Mouse (Mus musculus): Measurements from ENCODE around the gene Ppp1r3f. TPM values are rescaled to one million over a fixed set of nuclear protein-coding genes. Genes with fewer than 3 reads are reported as not detected.

Ppp1r3f gene
- polyA plus RNA-seq, 1 experiment from 2014 or later: 2.2 TPM

DNA sequence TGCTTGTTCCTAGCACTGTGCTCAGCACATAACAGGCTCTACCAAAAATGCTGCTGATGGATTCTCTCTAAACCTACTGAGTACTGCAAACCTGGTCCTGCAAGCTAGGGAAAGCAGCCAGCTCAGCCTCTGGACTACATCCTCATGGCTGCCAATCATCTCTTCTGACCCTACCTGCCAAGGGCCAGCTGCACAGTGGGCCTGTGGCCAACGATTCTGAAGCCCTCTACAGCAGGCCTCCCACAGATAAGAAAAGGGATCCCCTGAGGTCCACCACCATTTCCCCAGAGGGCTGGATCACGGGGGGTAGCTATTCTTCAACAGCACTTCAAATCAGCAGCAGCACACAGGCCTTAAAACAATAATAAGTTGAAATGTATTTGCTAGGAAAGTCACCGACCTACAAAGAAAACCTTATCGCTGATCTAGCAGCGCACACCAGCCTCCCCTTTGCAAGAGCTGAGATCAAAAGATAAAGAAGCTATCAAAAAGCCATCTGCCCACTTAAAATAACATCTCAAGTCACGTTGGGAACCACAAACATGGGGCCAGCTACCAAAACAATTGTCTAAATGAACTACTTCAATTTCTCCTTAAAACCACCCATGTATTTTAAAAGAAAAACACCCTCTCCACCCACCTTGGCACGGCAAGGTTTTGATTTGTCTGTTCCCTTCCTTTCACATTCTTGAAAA is 3.5 kb downstream of the Ppp1r3f start:
- Histone ChIP-seq H3K4me2 (ENCODE audit: low read length) (no peak overlapping the region), H3K27me3 (replicated peaks; ENCODE audit: control insufficient read depth, insufficient read depth, low read length) (no peaks in the 10 kb centered on the region), H3K4me3 (ENCODE audit: low read depth, low read length) (no peak overlapping the region), H3K36me3 (ENCODE audit: control insufficient read depth, insufficient read depth, low read length) (no peaks in the 10 kb centered on the region), H3K4me1 (replicated peaks; ENCODE audit: control insufficient read depth, insufficient read depth, low read length) (0 out of 2 replicates have a peak, but pooled peaks cover 5% of the 10 kb centered on the region), H3K27ac (ENCODE audit: low read depth) (no peak overlapping the region), H3K9ac (ENCODE audit: low read length) (no peak overlapping the region), H3K9me3 (ENCODE audit: control insufficient read depth, low read length) (no peaks in the 10 kb centered on the region)
- no peak for DNase-seq (ENCODE audit: low spot score)
- 65% methylated on average over 7 of the region's 7 CpGs for WGBS
- ATAC-seq (replicated peaks; ENCODE audit: low FRiP score, low TSS enrichment, low read depth): no peak

DNA sequence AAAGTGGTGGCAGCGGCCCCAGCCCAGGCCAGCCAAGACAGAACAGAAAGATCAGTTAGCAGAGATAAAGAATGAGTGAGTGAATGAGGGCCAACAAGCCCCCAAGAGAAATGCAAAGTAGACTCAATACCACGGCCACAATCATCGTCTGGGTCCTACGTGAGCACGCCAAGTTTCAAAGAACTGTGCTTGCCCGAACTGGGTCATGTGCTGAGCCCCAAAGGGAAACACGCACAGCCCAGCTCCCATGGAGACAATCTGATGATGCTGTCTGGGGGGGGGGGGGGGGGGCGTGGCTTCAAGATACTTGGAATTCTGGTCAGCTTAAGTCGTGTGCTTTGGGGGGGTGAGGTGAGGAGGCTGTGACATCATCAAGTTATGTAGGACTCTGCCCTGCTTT is 6.6 kb downstream of the Ppp1r3f start:
- ATAC-seq (replicated peaks; ENCODE audit: low FRiP score, low TSS enrichment, low read depth) (no peak), DNase-seq (ENCODE audit: low spot score) (no peak)
- H3K4me3 ChIP-seq (ENCODE audit: low read depth, low read length): no peak overlapping the region
- WGBS: 76% methylated on average over 8 of the region's 9 CpGs
- H3K36me3 ChIP-seq (ENCODE audit: control insufficient read depth, insufficient read depth, low read length): no peaks in the 10 kb centered on the region
- H3K4me1 ChIP-seq (replicated peaks; ENCODE audit: control insufficient read depth, insufficient read depth, low read length): 0 out of 2 replicates have a peak, but pooled peaks cover 3% of the 10 kb centered on the region
- no peaks in the 10 kb centered on the region for H3K27me3 ChIP-seq (replicated peaks; ENCODE audit: control insufficient read depth, insufficient read depth, low read length)
- H3K9me3 ChIP-seq (ENCODE audit: control insufficient read depth, low read length): no peaks in the 10 kb centered on the region
- no peak overlapping the region for H3K9ac ChIP-seq (ENCODE audit: low read length)
- H3K4me2 ChIP-seq (ENCODE audit: low read length): no peak overlapping the region
- no peak overlapping the region for H3K27ac ChIP-seq (ENCODE audit: low read depth)

DNA sequence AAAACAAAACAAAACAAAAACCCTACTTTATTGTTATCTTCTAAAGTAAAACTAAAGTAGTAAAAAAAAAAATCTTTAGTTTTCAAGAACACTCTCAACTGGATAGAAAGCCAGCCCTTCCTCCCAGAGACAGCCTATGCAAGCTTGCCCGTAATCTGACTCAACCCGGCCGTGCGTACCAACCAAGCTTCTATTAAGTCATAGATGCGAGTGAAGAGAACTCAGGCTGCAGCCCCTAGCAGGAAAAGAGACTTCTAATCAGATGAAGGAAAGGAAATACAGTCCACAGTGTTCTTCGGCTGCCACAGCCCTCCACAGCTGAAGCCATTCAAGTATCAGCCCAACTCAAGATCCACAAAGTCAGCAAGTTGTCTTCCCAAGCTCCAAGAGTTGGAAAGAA is 7.7 kb downstream of the Ppp1r3f start:
- H3K27me3 ChIP-seq (replicated peaks; ENCODE audit: control insufficient read depth, insufficient read depth, low read length): no peaks in the 10 kb centered on the region
- 83% methylated on average over 6 of the region's 6 CpGs for WGBS
- H3K4me1 ChIP-seq (replicated peaks; ENCODE audit: control insufficient read depth, insufficient read depth, low read length): no peaks in the 10 kb centered on the region
- H3K4me3 ChIP-seq (ENCODE audit: low read depth, low read length): no peak overlapping the region
- H3K4me2 ChIP-seq (ENCODE audit: low read length): no peak overlapping the region
- DNase-seq (ENCODE audit: low spot score) (no peak), ATAC-seq (replicated peaks; ENCODE audit: low FRiP score, low TSS enrichment, low read depth) (no peak)
- no peaks in the 10 kb centered on the region for H3K36me3 ChIP-seq (ENCODE audit: control insufficient read depth, insufficient read depth, low read length)
- no peaks in the 10 kb centered on the region for H3K9me3 ChIP-seq (ENCODE audit: control insufficient read depth, low read length)
- no peak overlapping the region for H3K27ac ChIP-seq (ENCODE audit: low read depth)
- no peak overlapping the region for H3K9ac ChIP-seq (ENCODE audit: low read length)

DNA sequence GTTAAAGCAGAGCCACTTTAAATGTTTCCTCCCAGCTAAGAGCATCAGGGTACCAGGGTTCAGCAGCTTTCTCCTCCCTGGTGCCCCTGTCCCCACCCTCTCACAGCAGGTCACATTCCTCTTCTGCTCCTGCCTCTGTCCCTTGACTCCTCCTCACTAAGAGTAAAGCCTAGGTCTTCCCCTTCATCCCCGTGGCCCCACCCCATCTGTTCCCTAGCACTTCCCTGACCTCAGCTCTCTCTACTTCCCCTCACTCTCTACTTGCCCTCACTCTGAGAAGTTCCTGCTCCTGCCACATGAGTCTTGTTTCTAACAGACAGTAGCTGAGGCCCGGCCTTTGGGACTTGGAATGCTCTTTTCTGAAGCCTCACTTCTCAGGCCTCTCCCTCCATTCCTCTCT is 11.0 kb downstream of the Ppp1r3f start:
- Histone ChIP-seq H3K9ac (ENCODE audit: low read length) (no peak overlapping the region), H3K27me3 (replicated peaks; ENCODE audit: control insufficient read depth, insufficient read depth, low read length) (no peaks in the 10 kb centered on the region), H3K4me2 (ENCODE audit: low read length) (no peak overlapping the region), H3K36me3 (ENCODE audit: control insufficient read depth, insufficient read depth, low read length) (no peaks in the 10 kb centered on the region), H3K4me3 (ENCODE audit: low read depth, low read length) (no peak overlapping the region), H3K4me1 (replicated peaks; ENCODE audit: control insufficient read depth, insufficient read depth, low read length) (no peaks in the 10 kb centered on the region), H3K9me3 (ENCODE audit: control insufficient read depth, low read length) (no peaks in the 10 kb centered on the region), H3K27ac (ENCODE audit: low read depth) (no peak overlapping the region)
- DNase-seq (ENCODE audit: low spot score) (no peak), ATAC-seq (replicated peaks; ENCODE audit: low FRiP score, low TSS enrichment, low read depth) (no peak)
- WGBS: 37% methylated on average over 2 of the region's 2 CpGs

DNA sequence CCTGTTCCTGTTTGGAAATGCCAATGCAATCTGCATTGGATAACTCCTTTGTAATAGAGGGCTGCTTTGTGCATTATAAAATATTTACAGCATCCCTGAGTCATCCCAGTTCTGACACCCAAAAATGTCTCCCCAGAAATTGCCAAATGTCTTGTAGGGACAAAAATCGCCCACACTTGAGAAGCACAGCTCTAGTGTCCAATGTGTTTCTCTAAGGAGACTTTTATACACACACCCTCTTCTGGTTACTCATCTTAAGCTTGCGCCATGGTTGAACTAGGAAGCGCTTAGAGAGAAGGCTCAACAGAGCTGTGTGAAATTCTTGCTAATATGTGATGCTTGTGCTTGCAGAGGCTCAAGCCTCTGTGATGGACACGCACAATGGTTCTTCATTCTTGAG is 20.6 kb downstream of the Ppp1r3f start:
- H3K9ac ChIP-seq (ENCODE audit: low read length): no peak overlapping the region
- no peaks in the 10 kb centered on the region for H3K27me3 ChIP-seq (replicated peaks; ENCODE audit: control insufficient read depth, insufficient read depth, low read length)
- H3K9me3 ChIP-seq (ENCODE audit: control insufficient read depth, low read length): no peaks in the 10 kb centered on the region
- no peaks in the 10 kb centered on the region for H3K36me3 ChIP-seq (ENCODE audit: control insufficient read depth, insufficient read depth, low read length)
- H3K4me3 ChIP-seq (ENCODE audit: low read depth, low read length): no peak overlapping the region
- no peak overlapping the region for H3K4me2 ChIP-seq (ENCODE audit: low read length)
- 88% methylated on average over 4 of the region's 4 CpGs for WGBS
- DNase-seq (ENCODE audit: low spot score) (no peak), ATAC-seq (replicated peaks; ENCODE audit: low FRiP score, low TSS enrichment, low read depth) (no peak)
- no peaks in the 10 kb centered on the region for H3K4me1 ChIP-seq (replicated peaks; ENCODE audit: control insufficient read depth, insufficient read depth, low read length)
- H3K27ac ChIP-seq (ENCODE audit: low read depth): no peak overlapping the region

DNA sequence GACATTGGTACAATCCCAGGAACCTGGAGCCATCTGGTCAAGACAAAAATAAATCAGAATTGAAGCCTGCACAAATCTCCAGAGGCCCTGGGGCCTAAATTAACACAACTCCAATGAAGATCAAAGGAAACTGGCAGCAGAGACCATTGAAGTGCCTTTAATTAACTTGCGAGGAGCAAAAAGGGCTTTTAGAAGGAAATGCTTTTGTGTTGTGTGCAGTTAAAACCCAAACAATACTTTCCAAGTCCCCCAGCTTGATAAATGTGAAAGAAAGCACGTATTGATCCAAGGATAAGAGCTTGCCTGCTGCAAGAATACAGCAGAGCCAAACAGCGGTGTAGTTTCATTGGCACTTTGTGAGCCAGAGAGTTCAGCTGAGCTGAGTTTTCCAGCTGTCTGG is 49.1 kb downstream of the Ppp1r3f start:
- no peak overlapping the region for H3K27ac ChIP-seq (ENCODE audit: low read depth)
- no peak overlapping the region for H3K4me3 ChIP-seq (ENCODE audit: low read depth, low read length)
- H3K9me3 ChIP-seq (ENCODE audit: control insufficient read depth, low read length): no peaks in the 10 kb centered on the region
- no peaks in the 10 kb centered on the region for H3K36me3 ChIP-seq (ENCODE audit: control insufficient read depth, insufficient read depth, low read length)
- no peaks in the 10 kb centered on the region for H3K4me1 ChIP-seq (replicated peaks; ENCODE audit: control insufficient read depth, insufficient read depth, low read length)
- ATAC-seq (replicated peaks; ENCODE audit: low FRiP score, low TSS enrichment, low read depth): no peak
- no peak for DNase-seq (ENCODE audit: low spot score)
- 42% methylated on average over 3 of the region's 3 CpGs for WGBS
- H3K9ac ChIP-seq (ENCODE audit: low read length): no peak overlapping the region
- H3K27me3 ChIP-seq (replicated peaks; ENCODE audit: control insufficient read depth, insufficient read depth, low read length): no peaks in the 10 kb centered on the region
- no peak overlapping the region for H3K4me2 ChIP-seq (ENCODE audit: low read length)

Other genes starting within 250 kb of the Ppp1r3f start
- 0.32 and 0.50 TPM in 2 replicates for gene Usp27x, start 198.5 kb downstream of the Ppp1r3f start, polyA plus RNA-seq (2014; fragmentation: Nextera tagmentation; extraction: Ambion mirVana)
- 0.05 TPM in 1 of 2 replicates, not detected in the other for gene Foxp3, start 639 bp downstream of the Ppp1r3f start, polyA plus RNA-seq (2014; fragmentation: Nextera tagmentation; extraction: Ambion mirVana)
- gene Ccdc22, start 31.2 kb upstream of the Ppp1r3f start, polyA plus RNA-seq (2014; fragmentation: Nextera tagmentation; extraction: Ambion mirVana): 28.0 and 29.7 TPM in 2 replicates
- gene Cacna1f, start 32.8 kb upstream of the Ppp1r3f start, polyA plus RNA-seq (2014; fragmentation: Nextera tagmentation; extraction: Ambion mirVana): 0.04 TPM in 1 of 2 replicates, not detected in the other
- gene Syp, start 64.2 kb upstream of the Ppp1r3f start, polyA plus RNA-seq (2014; fragmentation: Nextera tagmentation; extraction: Ambion mirVana): 3.1 and 3.9 TPM in 2 replicates
- gene Prickle3, start 83.0 kb upstream of the Ppp1r3f start, polyA plus RNA-seq (2014; fragmentation: Nextera tagmentation; extraction: Ambion mirVana): 6.5 and 8.2 TPM in 2 replicates
- 238 TPM in 2 replicates for gene Plp2, start 97.1 kb upstream of the Ppp1r3f start, polyA plus RNA-seq (2014; fragmentation: Nextera tagmentation; extraction: Ambion mirVana)
- 0.39 and 0.57 TPM in 2 replicates for gene Magix, start 107.0 kb upstream of the Ppp1r3f start, polyA plus RNA-seq (2014; fragmentation: Nextera tagmentation; extraction: Ambion mirVana)
- gene Gpkow, start 122.8 kb upstream of the Ppp1r3f start, polyA plus RNA-seq (2014; fragmentation: Nextera tagmentation; extraction: Ambion mirVana): 33.6 and 38.0 TPM in 2 replicates
- 21.5 and 24.9 TPM in 2 replicates for gene Wdr45, start 140.1 kb upstream of the Ppp1r3f start, polyA plus RNA-seq (2014; fragmentation: Nextera tagmentation; extraction: Ambion mirVana)
- 0.42 TPM in 1 of 2 replicates, not detected in the other for gene Gm45208, start 148.0 kb upstream of the Ppp1r3f start, polyA plus RNA-seq (2014; fragmentation: Nextera tagmentation; extraction: Ambion mirVana)
- 81.0 and 81.1 TPM in 2 replicates for gene Praf2, start 154.2 kb upstream of the Ppp1r3f start, polyA plus RNA-seq (2014; fragmentation: Nextera tagmentation; extraction: Ambion mirVana)
- gene Ccdc120, start 176.6 kb upstream of the Ppp1r3f start, polyA plus RNA-seq (2014; fragmentation: Nextera tagmentation; extraction: Ambion mirVana): 14.1 and 15.4 TPM in 2 replicates
- 18.5 and 19.7 TPM in 2 replicates for gene Tfe3, start 188.3 kb upstream of the Ppp1r3f start, polyA plus RNA-seq (2014; fragmentation: Nextera tagmentation; extraction: Ambion mirVana)
- 31.3 and 35.8 TPM in 2 replicates for gene Gripap1, start 215.5 kb upstream of the Ppp1r3f start, polyA plus RNA-seq (2014; fragmentation: Nextera tagmentation; extraction: Ambion mirVana)
- gene Kcnd1, start 248.0 kb upstream of the Ppp1r3f start, polyA plus RNA-seq (2014; fragmentation: Nextera tagmentation; extraction: Ambion mirVana): 1.6 and 2.2 TPM in 2 replicates